Mouse (Mus musculus) kidney, embryonic 14.5 days (tissue): Measurements from ENCODE around the gene Tmem266. TPM values are rescaled to one million over a fixed set of nuclear protein-coding genes. Genes with fewer than 3 reads are reported as not detected.

Experiments
- ATAC-seq: fragments of 200-750 bp; cut with Nextera tagmentation; 2 replicates; pipeline ENCODE4 v1.8.0; 2017; ENCODE audit warnings: moderate number of reproducible peaks, mild to moderate bottlenecking, moderate TSS enrichment, moderate library complexity; ENCODE audit not compliant: low FRiP score, low TSS enrichment
- H3K27ac ChIP-seq: fragments of 300-500 bp; sonication (generic); 2 replicates; pipeline ENCODE4 v1.5.1; 2014; ENCODE audit warnings: low read depth, mild to moderate bottlenecking, low read length, moderate library complexity, mixed read lengths
- H3K27me3 ChIP-seq: fragments of 300-500 bp; sonication (generic); 2 replicates; pipeline ENCODE4 v1.6.1; 2014; ENCODE audit warnings: mild to moderate bottlenecking, low read length; ENCODE audit not compliant: control insufficient read depth, insufficient read depth
- H3K36me3 ChIP-seq: fragments of 300-500 bp; sonication (generic); 2 replicates; pipeline ENCODE4 v1.6.1; 2014; ENCODE audit warnings: low read length, mixed read lengths; ENCODE audit not compliant: control insufficient read depth, insufficient read depth
- H3K4me1 ChIP-seq: fragments of 300-500 bp; sonication (generic); 2 replicates; pipeline ENCODE4 v1.6.1; 2014; ENCODE audit warnings: low read length, mixed read lengths; ENCODE audit not compliant: control insufficient read depth, insufficient read depth
- H3K4me2 ChIP-seq: fragments of 300-500 bp; sonication (generic); replicated peaks from 2 replicates; pipeline ENCODE4 v1.6.1; 2014; ENCODE audit warnings: low read depth, mild to moderate bottlenecking, low read length
- H3K4me3 ChIP-seq: fragments of 300-500 bp; sonication (generic); 2 replicates; pipeline ENCODE4 v1.5.1; 2014; ENCODE audit warnings: mild to moderate bottlenecking, low read length
- H3K9ac ChIP-seq: fragments of 300-500 bp; sonication (generic); 2 replicates; pipeline ENCODE4 v1.6.1; 2014; ENCODE audit warnings: low read depth, mild to moderate bottlenecking, low read length, moderate library complexity
- H3K9me3 ChIP-seq: fragments of 300-500 bp; sonication (generic); 2 replicates; pipeline ENCODE4 v1.6.1; 2016; ENCODE audit warnings: low read length; ENCODE audit not compliant: control insufficient read depth
- WGBS: fragments of 180-500 bp; shearing (Covaris S2); extraction: QIAGEN DNeasy Blood & Tissue Kit; methylation state at CpG from one replicate; pipeline ENCODE4 v1.1.7; 2014; 5-methylcytosine and 5-hydroxymethylcytosine counted together
- polyA plus RNA-seq: library from polyadenylated mRNA; unstranded; fragments of >200 nt; fragmentation: Nextera tagmentation; extraction: Ambion mirVana; gene quantifications from 2 replicates; pipeline ENCODE4 v1.2.1, GENCODE M21; 2014

Gene Tmem266
- polyA plus RNA-seq, 1 experiment from 2014 or later, result 0.09 TPM

DNA sequence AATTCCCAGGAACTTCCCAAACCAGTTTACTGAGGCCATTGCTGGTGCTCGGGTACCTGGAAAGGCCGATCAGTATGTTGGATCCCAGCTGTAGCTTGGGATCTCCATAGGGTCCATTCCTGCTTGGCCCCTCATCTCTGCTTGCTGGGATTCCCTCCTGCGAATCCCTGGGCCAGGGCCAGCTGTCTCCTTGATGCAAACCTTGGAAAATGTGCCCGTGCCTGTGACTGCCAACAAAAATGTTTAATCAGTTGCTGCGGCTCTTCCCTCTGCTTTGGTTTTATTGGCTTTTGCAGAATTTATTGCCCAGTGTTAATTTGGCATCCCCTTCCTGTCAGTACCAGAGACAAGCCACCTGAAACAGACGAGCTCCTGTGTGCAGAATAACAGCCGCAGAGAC, 75.6 kb downstream of the Tmem266 start:
- Histone ChIP-seq H3K9ac (no peak overlapping the region), H3K27me3 (no peaks in the 10 kb centered on the region), H3K4me2 (no peak overlapping the region), H3K4me3 (no peak overlapping the region), H3K36me3 (no peaks in the 10 kb centered on the region), H3K4me1 (peaks cover 18% of the 10 kb centered on the region), H3K9me3 (no peaks in the 10 kb centered on the region), H3K27ac (no peak overlapping the region)
- 14% methylated on average over 7 of the region's 7 CpGs for WGBS
- ATAC-seq, result no peak

DNA sequence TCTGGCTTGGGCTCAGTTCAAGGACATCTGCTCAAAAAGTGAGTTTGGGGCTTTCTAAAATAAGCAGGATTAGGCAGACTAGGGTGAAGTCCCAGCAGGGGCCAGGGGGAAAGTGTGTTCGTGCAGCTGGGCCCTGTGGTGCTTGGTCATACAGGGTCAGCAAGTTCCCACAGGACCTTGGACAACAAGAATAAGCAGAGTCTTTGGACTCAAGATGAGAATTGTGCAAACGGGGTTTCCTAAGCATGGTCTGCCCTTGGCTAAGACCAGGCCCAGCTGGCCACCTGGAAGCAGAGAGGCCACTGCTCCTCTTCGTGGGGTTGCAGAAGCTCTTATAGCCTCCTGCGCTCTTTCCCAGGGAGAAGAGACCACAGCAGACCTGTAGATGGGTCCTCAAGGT, 77.5 kb downstream of the Tmem266 start:
- no peak overlapping the region for H3K27ac ChIP-seq
- no peak overlapping the region for H3K4me3 ChIP-seq
- H3K4me1 ChIP-seq, result peaks cover 28% of the 10 kb centered on the region
- WGBS, result 96% methylated on average over 4 of the region's 4 CpGs
- no peaks in the 10 kb centered on the region for H3K36me3 ChIP-seq
- H3K4me2 ChIP-seq, result no peak overlapping the region
- H3K27me3 ChIP-seq, result no peaks in the 10 kb centered on the region
- ATAC-seq, result no peak
- H3K9me3 ChIP-seq, result no peaks in the 10 kb centered on the region
- no peak overlapping the region for H3K9ac ChIP-seq

DNA sequence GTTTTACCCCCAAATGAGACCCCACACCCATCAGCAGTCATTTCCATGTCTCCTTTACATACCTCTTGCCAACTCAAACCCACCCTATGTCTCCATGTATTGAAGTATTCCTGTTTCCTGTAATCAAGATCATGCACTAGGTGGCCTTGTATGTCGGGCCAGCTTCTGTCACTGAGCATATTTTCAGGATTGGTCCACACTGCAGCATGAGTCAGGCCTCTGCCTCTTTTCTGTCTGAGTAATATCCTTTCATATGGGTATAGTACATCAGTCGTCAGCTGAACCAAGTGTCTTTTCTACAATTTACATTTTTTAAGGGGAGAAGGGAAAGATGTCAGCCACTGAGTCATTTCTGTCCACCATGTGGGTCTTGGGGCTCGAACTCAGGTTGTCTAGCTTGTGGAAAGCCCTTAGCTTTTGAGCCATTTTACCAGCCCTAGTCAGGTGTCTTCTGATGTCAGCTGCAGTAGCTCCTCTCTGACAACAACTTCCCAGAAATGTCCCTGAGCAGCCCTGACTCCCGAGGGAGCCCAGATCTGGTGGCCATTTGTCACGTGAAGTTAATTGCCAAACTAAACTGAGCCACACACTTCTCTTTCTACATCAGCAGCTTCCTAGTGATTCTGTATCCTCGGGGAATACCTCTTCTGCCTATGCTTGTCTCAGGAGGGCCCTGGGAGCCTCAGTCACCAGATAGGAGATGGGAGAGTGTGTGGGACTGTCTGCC, 78.4 kb downstream of the Tmem266 start:
- Histone ChIP-seq H3K9me3 (no peaks in the 10 kb centered on the region), H3K27ac (no peak overlapping the region), H3K4me3 (no peak overlapping the region), H3K27me3 (no peaks in the 10 kb centered on the region), H3K9ac (no peak overlapping the region), H3K36me3 (no peaks in the 10 kb centered on the region), H3K4me2 (no peak overlapping the region), H3K4me1 (peaks cover 28% of the 10 kb centered on the region)
- no peak for ATAC-seq
- 55% methylated on average over 6 of the region's 6 CpGs for WGBS

DNA sequence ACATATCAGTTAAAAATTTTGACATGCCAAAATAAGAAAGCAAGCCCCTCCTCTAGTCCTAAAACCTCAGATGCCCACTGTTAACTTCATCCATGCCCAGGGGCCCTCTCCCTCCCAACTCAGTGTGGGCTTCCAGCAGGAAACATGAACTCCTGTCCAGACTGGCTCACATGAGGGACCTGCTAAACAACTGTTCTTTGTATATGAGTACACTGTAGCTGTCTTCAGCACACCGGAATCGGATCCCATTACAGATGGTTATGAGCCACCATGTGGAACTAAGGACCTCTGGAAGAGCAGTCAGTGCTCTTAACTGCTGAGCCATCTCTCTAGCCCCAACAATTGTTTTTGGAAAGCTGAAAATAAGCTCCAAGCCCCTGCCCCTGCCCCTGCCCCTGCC, 80.1 kb downstream of the Tmem266 start:
- WGBS, result 29% methylated on average over 2 of the region's 2 CpGs
- no peak overlapping the region for H3K9ac ChIP-seq
- H3K27me3 ChIP-seq, result no peaks in the 10 kb centered on the region
- no peak overlapping the region for H3K4me2 ChIP-seq
- no peaks in the 10 kb centered on the region for H3K9me3 ChIP-seq
- H3K4me1 ChIP-seq, result peaks cover 30% of the 10 kb centered on the region
- peak; percentile 60; the same call in 1 of the 2 replicates for ATAC-seq
- no peak overlapping the region for H3K4me3 ChIP-seq
- H3K36me3 ChIP-seq, result no peaks in the 10 kb centered on the region
- H3K27ac ChIP-seq, result peak overlapping the region; percentile 55; the same call in 1 of the 2 replicates

DNA sequence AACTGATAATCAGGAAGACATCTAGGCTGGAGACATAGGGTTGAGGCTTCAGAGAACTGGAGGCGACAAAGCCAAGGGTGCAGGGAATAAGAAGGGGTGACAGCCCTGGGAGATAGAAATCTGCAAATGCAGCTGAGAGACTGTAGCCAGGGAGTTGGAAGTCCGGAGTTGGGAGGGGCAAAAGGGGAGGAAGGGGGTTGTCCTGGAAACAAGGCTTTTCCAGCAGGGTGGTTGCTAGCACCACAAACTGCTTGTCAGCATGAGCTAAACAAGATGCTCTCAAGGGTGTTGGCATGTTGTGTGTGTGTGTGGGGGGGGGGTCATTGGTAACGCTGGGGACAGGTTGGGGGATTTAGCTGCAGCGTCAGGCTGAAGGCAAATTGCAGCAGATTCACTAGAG, 82.1 kb downstream of the Tmem266 start:
- Histone ChIP-seq H3K27ac (no peak overlapping the region), H3K4me3 (no peak overlapping the region), H3K27me3 (no peaks in the 10 kb centered on the region), H3K9ac (no peak overlapping the region), H3K4me1 (peaks cover 21% of the 10 kb centered on the region; the same call in 1 of the 2 replicates), H3K9me3 (no peaks in the 10 kb centered on the region), H3K4me2 (no peak overlapping the region), H3K36me3 (no peaks in the 10 kb centered on the region)
- WGBS, result 41% methylated on average over 4 of the region's 4 CpGs
- no peak for ATAC-seq

DNA sequence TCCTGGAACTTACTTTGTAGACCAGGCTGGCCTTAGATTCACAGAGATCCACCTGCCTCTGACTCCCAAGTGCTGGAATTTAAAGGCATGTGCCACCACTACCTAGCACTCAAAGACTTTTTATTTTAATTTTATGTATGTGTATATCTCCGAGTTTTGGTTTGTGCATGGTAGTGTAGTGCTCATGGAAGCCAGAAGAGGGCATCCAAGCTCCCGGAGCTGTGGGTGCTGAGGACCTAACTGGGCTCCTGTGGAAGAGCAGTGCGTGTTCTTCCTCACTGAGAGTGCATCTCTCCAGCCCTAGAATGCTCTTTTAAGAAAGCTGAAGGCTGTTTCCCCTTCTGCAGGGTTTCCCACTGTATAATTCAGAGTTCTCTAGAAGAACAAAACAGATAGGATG, 83.1 kb downstream of the Tmem266 start:
- H3K27me3 ChIP-seq, result no peaks in the 10 kb centered on the region
- ATAC-seq, result no peak
- no peak overlapping the region for H3K4me3 ChIP-seq
- WGBS, result 63% methylated on average over 3 of the region's 3 CpGs
- H3K27ac ChIP-seq, result no peak overlapping the region
- no peaks in the 10 kb centered on the region for H3K9me3 ChIP-seq
- no peaks in the 10 kb centered on the region for H3K36me3 ChIP-seq
- H3K9ac ChIP-seq, result no peak overlapping the region
- peaks cover 21% of the 10 kb centered on the region; the same call in 1 of the 2 replicates for H3K4me1 ChIP-seq
- H3K4me2 ChIP-seq, result no peak overlapping the region

DNA sequence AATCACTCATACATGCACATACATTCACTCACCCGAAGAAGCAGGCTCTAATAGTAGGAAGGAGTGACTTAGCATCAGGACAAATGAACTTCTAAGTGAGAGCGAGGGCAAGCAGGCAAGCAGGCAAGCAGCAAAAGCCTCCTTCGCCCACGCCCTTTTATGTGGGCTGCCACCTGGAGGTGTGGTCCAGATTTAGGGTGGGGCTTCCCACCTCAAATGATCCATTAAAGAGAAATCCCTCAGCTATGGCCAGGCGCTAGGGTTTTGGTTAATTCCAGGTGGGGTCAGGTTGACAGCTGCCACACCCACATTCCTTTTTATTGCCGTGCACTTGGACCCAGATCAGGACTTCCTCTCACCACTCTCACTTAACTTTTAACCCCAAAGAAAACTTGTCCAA, 83.7 kb downstream of the Tmem266 start:
- 36% methylated on average over 6 of the region's 6 CpGs for WGBS
- Histone ChIP-seq H3K4me2 (no peak overlapping the region), H3K4me1 (peaks cover 21% of the 10 kb centered on the region; the same call in 1 of the 2 replicates), H3K27ac (no peak overlapping the region), H3K9me3 (no peaks in the 10 kb centered on the region), H3K27me3 (no peaks in the 10 kb centered on the region), H3K9ac (no peak overlapping the region), H3K4me3 (no peak overlapping the region), H3K36me3 (no peaks in the 10 kb centered on the region)
- no peak for ATAC-seq

DNA sequence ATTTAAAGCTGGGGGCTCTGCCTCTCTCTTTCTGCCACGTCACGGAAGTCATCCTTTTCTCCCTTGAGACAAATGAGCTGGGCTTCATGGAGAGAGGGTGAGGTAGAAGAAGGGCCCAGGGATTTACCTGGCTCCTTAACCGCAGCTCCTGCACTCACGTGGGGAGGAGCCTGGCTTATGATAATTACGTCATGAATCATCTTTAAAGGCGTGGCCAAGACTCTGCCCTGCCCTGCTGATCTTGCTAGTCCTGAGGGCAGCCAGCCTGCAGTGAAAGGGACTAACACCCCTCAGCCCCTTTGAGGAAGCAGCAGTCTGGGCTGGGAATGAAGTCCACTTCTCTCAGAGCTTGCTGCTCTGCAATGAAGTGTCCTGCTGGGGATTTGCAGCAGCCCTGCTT, 84.4 kb downstream of the Tmem266 start:
- no peaks in the 10 kb centered on the region for H3K36me3 ChIP-seq
- no peak for ATAC-seq
- WGBS, result 47% methylated on average over 6 of the region's 6 CpGs
- no peak overlapping the region for H3K4me3 ChIP-seq
- H3K27ac ChIP-seq, result no peak overlapping the region
- H3K27me3 ChIP-seq, result no peaks in the 10 kb centered on the region
- no peak overlapping the region for H3K9ac ChIP-seq
- H3K9me3 ChIP-seq, result no peaks in the 10 kb centered on the region
- H3K4me1 ChIP-seq, result peaks cover 21% of the 10 kb centered on the region; the same call in 1 of the 2 replicates
- H3K4me2 ChIP-seq, result no peak overlapping the region

DNA sequence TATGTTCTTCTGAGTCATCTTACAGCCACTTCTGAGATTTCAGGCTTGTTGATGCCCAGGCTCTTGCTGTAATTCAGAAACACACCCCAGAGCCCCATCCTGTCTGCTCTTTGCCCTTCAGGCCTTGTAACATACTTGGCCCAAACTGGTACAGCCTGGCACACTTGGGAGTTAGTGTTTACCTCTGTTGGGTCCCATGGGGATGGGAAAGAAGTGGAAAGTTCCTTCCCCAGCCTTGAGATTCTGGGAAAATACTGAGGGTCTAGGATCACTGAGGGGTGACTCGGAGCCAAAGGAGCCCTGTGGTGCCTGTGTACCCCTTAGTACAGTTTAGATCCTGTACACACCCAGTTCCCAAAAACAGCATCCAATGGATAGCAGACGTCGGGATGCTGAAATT, 95.1 kb downstream of the Tmem266 start:
- Histone ChIP-seq H3K27ac (no peak overlapping the region), H3K4me1 (no peaks in the 10 kb centered on the region), H3K4me3 (no peak overlapping the region), H3K4me2 (no peak overlapping the region), H3K9ac (no peak overlapping the region), H3K36me3 (no peaks in the 10 kb centered on the region), H3K9me3 (no peaks in the 10 kb centered on the region), H3K27me3 (no peaks in the 10 kb centered on the region)
- 89% methylated on average over 3 of the region's 3 CpGs for WGBS
- no peak for ATAC-seq
